Mouse (Mus musculus) CH12.LX (cell line): ENCODE results near the gene Ankzf1. TPM values are rescaled to one million over a fixed set of nuclear protein-coding genes. Genes with fewer than 3 reads are reported as not detected.

Experiments used
- DNase-seq: peaks from one replicate; pipeline ENCODE4 v3.0.0-alpha.2; 2013; ENCODE audit errors: extremely low read depth
- H3K27ac ChIP-seq: 2 replicates; pipeline ENCODE4 v1.5.1; 2012; ENCODE audit warnings: low read depth, mild to moderate bottlenecking, control low read depth, moderate library complexity; ENCODE audit not compliant: insufficient read depth
- H3K27me3 ChIP-seq: replicated peaks from 2 replicates; pipeline ENCODE3; 2012; ENCODE audit warnings: inconsistent platforms
- H3K36me3 ChIP-seq, 2 experiments: replicated peaks in 1 of 2; 2 replicates each; pipeline versions ENCODE3 to v1.6.1; 2012; ENCODE audit warnings: inconsistent platforms in 1 of 2, low read length in 1 of 2, mild to moderate bottlenecking in 1 of 2, mixed read lengths in 1 of 2, moderate library complexity in 1 of 2; ENCODE audit not compliant: control insufficient read depth in 1 of 2, insufficient read depth in 1 of 2
- H3K4me1 ChIP-seq, 2 experiments: 2 replicates each; pipeline ENCODE4 v1.6.1; 2012; ENCODE audit warnings: inconsistent platforms in 1 of 2, moderate library complexity in 1 of 2; ENCODE audit not compliant: insufficient read depth in 2 of 2, control insufficient read depth in 1 of 2
- H3K4me2 ChIP-seq: 2 replicates; pipeline ENCODE4 v1.6.1; 2012; ENCODE audit warnings: low read depth, mild to moderate bottlenecking, control low read depth; ENCODE audit not compliant: poor library complexity, insufficient read depth, severe bottlenecking
- H3K4me3 ChIP-seq, 3 experiments: fragments of 150-350 bp in 1 of 3; sonication (generic) in 1 of 3; replicated peaks in 1 of 3; 2 replicates each; pipeline versions ENCODE3 to v1.5.1; 2011 to 2012; ENCODE audit warnings: low read depth in 2 of 3, low read length in 2 of 3, mild to moderate bottlenecking in 2 of 3, moderate library complexity in 2 of 3, control low read depth in 1 of 3, improper control_type of control experiment in 1 of 3, inconsistent platforms in 1 of 3, mixed read lengths in 1 of 3; ENCODE audit not compliant: poor library complexity in 1 of 3
- H3K79me2 ChIP-seq: replicated peaks from 2 replicates; pipeline ENCODE4 v1.6.1; 2012; ENCODE audit warnings: mild to moderate bottlenecking, moderate library complexity; ENCODE audit not compliant: control insufficient read depth, poor library complexity, insufficient read depth, severe bottlenecking; ENCODE audit errors: extremely low read depth
- H3K9ac ChIP-seq: 2 replicates; pipeline ENCODE4 v1.6.1; 2012; ENCODE audit warnings: low read depth, mild to moderate bottlenecking, control low read depth, moderate library complexity; ENCODE audit not compliant: insufficient read depth
- H3K9me3 ChIP-seq: replicated peaks from 2 replicates; pipeline ENCODE3; 2012; ENCODE audit warnings: low read length, inconsistent platforms, mixed read lengths
- BHLHE40 ChIP-seq: IDR thresholded peaks from 2 replicates; pipeline ENCODE4 v1.6.1; 2011; ENCODE audit warnings: mild to moderate bottlenecking, low read depth, low read length, improper control_type of control experiment
- CHD1 ChIP-seq: IDR thresholded peaks from 2 replicates; pipeline ENCODE4 v1.6.1; 2012; ENCODE audit warnings: low read depth, low read length, improper control_type of control experiment, inconsistent platforms
- CHD2 ChIP-seq: IDR thresholded peaks from 2 replicates; pipeline ENCODE4 v1.6.1; 2011; ENCODE audit warnings: low read length, improper control_type of control experiment
- CTCF ChIP-seq, 2 experiments: IDR thresholded peaks in 1 of 2; conservative IDR thresholded peaks in 1 of 2; 2 replicates each; pipeline ENCODE4 v1.5.1; 2011 to 2012; ENCODE audit warnings: low read depth in 2 of 2, low read length in 2 of 2, improper control_type of control experiment in 1 of 2, inconsistent platforms in 1 of 2, mild to moderate bottlenecking in 1 of 2, moderate library complexity in 1 of 2
- E2F4 ChIP-seq: IDR thresholded peaks from 2 replicates; pipeline ENCODE4 v1.6.1; 2011; ENCODE audit warnings: low read depth, low read length, improper control_type of control experiment; ENCODE audit not compliant: insufficient replicate concordance
- ELF1 ChIP-seq: IDR thresholded peaks from 2 replicates; pipeline ENCODE4 v1.6.1; 2014; ENCODE audit warnings: low read depth, mild to moderate bottlenecking, inconsistent platforms, low read length, improper control_type of control experiment
- EP300 ChIP-seq: IDR thresholded peaks from 2 replicates; pipeline ENCODE4 v1.6.1; 2011; ENCODE audit warnings: low read length, improper control_type of control experiment
- ETS1 ChIP-seq: conservative IDR thresholded peaks from 2 replicates; pipeline ENCODE4 v1.6.1; 2012; ENCODE audit warnings: low read depth, mild to moderate bottlenecking, inconsistent platforms, low read length, improper control_type of control experiment, moderate library complexity
- GABPA ChIP-seq: IDR thresholded peaks from 2 replicates; pipeline ENCODE4 v1.6.1; 2012; ENCODE audit warnings: low read depth, low read length, improper control_type of control experiment, inconsistent platforms; ENCODE audit not compliant: insufficient replicate concordance
- HCFC1 ChIP-seq: IDR thresholded peaks from 2 replicates; pipeline ENCODE4 v1.6.1; 2012; ENCODE audit warnings: low read depth, mild to moderate bottlenecking, inconsistent platforms, low read length, improper control_type of control experiment
- IRF4 ChIP-seq: IDR thresholded peaks from 2 replicates; pipeline ENCODE4 v1.6.1; 2014; ENCODE audit warnings: low read depth, mild to moderate bottlenecking, inconsistent platforms, low read length, improper control_type of control experiment
- JUN ChIP-seq: IDR thresholded peaks from 2 replicates; pipeline ENCODE4 v1.6.1; 2011; ENCODE audit warnings: low read depth, mild to moderate bottlenecking, low read length, improper control_type of control experiment, moderate library complexity; ENCODE audit not compliant: insufficient read depth
- JUND ChIP-seq: conservative IDR thresholded peaks from 2 replicates; pipeline ENCODE4 v1.6.1; 2011; ENCODE audit warnings: low read depth, low read length, improper control_type of control experiment
- KAT2A ChIP-seq: IDR thresholded peaks from 2 replicates; pipeline ENCODE4 v1.6.1; 2012; ENCODE audit warnings: low read length, improper control_type of control experiment, inconsistent platforms; ENCODE audit not compliant: insufficient replicate concordance
- MAFK ChIP-seq: IDR thresholded peaks from 2 replicates; pipeline ENCODE4 v1.6.1; 2011; ENCODE audit warnings: low read length, improper control_type of control experiment; ENCODE audit not compliant: insufficient replicate concordance
- MAX ChIP-seq: IDR thresholded peaks from 2 replicates; pipeline ENCODE4 v1.6.1; 2011; ENCODE audit warnings: low read length, improper control_type of control experiment
- MAZ ChIP-seq: IDR thresholded peaks from 2 replicates; pipeline ENCODE4 v1.6.1; 2012; ENCODE audit warnings: low read depth, mild to moderate bottlenecking, inconsistent platforms, low read length, improper control_type of control experiment, moderate library complexity
- MEF2A ChIP-seq: IDR thresholded peaks from 2 replicates; pipeline ENCODE4 v1.6.1; 2014; ENCODE audit warnings: low read depth, mild to moderate bottlenecking, inconsistent platforms, low read length, improper control_type of control experiment, borderline replicate concordance
- MXI1 ChIP-seq: IDR thresholded peaks from 2 replicates; pipeline ENCODE4 v1.6.1; 2011; ENCODE audit warnings: mild to moderate bottlenecking, low read depth, low read length, improper control_type of control experiment
- MYC ChIP-seq: IDR thresholded peaks from 2 replicates; pipeline ENCODE4 v1.6.1; 2011; ENCODE audit warnings: low read depth, mild to moderate bottlenecking, improper control_type of control experiment, low read length
- NELFE ChIP-seq: IDR thresholded peaks from 2 replicates; pipeline ENCODE4 v1.6.1; 2011; ENCODE audit warnings: low read depth, low read length, improper control_type of control experiment
- NRF1 ChIP-seq: IDR thresholded peaks from 2 replicates; pipeline ENCODE4 v1.6.1; 2014; ENCODE audit warnings: low read depth, mild to moderate bottlenecking, inconsistent platforms, low read length, improper control_type of control experiment, moderate library complexity
- PAX5 ChIP-seq: IDR thresholded peaks from 2 replicates; pipeline ENCODE4 v1.6.1; 2012; ENCODE audit warnings: low read length, inconsistent platforms, mixed read lengths
- POLR2A ChIP-seq: IDR thresholded peaks from 2 replicates; pipeline ENCODE4 v1.6.1; 2011; ENCODE audit warnings: low read depth, mild to moderate bottlenecking, improper control_type of control experiment, low read length
- POLR2AphosphoS2 ChIP-seq: IDR thresholded peaks from 2 replicates; pipeline ENCODE4 v1.6.1; 2011; ENCODE audit warnings: low read depth, low read length, improper control_type of control experiment
- RAD21 ChIP-seq: IDR thresholded peaks from 2 replicates; pipeline ENCODE4 v1.6.1; 2011; ENCODE audit warnings: low read depth, mild to moderate bottlenecking, low read length, improper control_type of control experiment, moderate library complexity
- RCOR1 ChIP-seq: conservative IDR thresholded peaks from 2 replicates; pipeline ENCODE4 v1.6.1; 2012; ENCODE audit warnings: low read depth, mild to moderate bottlenecking, inconsistent platforms, low read length, improper control_type of control experiment
- SIN3A ChIP-seq: IDR thresholded peaks from 2 replicates; pipeline ENCODE4 v1.6.1; 2012; ENCODE audit warnings: low read length, improper control_type of control experiment, inconsistent platforms
- SMC3 ChIP-seq: IDR thresholded peaks from 2 replicates; pipeline ENCODE4 v1.6.1; 2011; ENCODE audit warnings: low read depth, low read length, improper control_type of control experiment
- TBP ChIP-seq: conservative IDR thresholded peaks from 2 replicates; pipeline ENCODE4 v1.6.1; 2011; ENCODE audit warnings: low read depth, low read length, improper control_type of control experiment
- TCF12 ChIP-seq: IDR thresholded peaks from 2 replicates; pipeline ENCODE4 v1.6.1; 2014; ENCODE audit warnings: low read depth, mild to moderate bottlenecking, inconsistent platforms, low read length, improper control_type of control experiment
- UBTF ChIP-seq: IDR thresholded peaks from 2 replicates; pipeline ENCODE4 v1.6.1; 2012; ENCODE audit warnings: low read depth, mild to moderate bottlenecking, inconsistent platforms, low read length, improper control_type of control experiment, moderate library complexity
- USF1 ChIP-seq: IDR thresholded peaks from 2 replicates; pipeline ENCODE4 v1.6.1; 2014; ENCODE audit warnings: low read depth, mild to moderate bottlenecking, inconsistent platforms, low read length, improper control_type of control experiment
- USF2 ChIP-seq: conservative IDR thresholded peaks from 2 replicates; pipeline ENCODE4 v1.6.1; 2011; ENCODE audit warnings: low read depth, low read length, improper control_type of control experiment
- ZC3H11A ChIP-seq: IDR thresholded peaks from 2 replicates; pipeline ENCODE4 v1.6.1; 2012; ENCODE audit warnings: low read depth, mild to moderate bottlenecking, inconsistent platforms, low read length, improper control_type of control experiment
- ZKSCAN1 ChIP-seq: IDR thresholded peaks from 2 replicates; pipeline ENCODE4 v1.6.1; 2012; ENCODE audit warnings: low read depth, inconsistent platforms, low read length, improper control_type of control experiment, borderline replicate concordance
- ZMIZ1 ChIP-seq: IDR thresholded peaks from 2 replicates; pipeline ENCODE4 v1.6.1; 2012; ENCODE audit warnings: low read depth, mild to moderate bottlenecking, inconsistent platforms, low read length, improper control_type of control experiment
- ZNF384 ChIP-seq: IDR thresholded peaks from 2 replicates; pipeline ENCODE4 v1.6.1; 2012; ENCODE audit warnings: low read depth, low read length, improper control_type of control experiment, inconsistent platforms
- dilution Hi-C: fragments of 300-500 bp; cut with MboI; formaldehyde crosslinking; loops from 2 replicates; pipeline ENCODE4 v1.14.3; 2020; ENCODE audit warnings: low sequenced_read_pairs; ENCODE audit not compliant: extremely low pct_unique_long_range_greater_than_20kb, extremely low pct_ligation_motif_present
- in situ Hi-C: fragments of 300-500 bp; cut with MboI; formaldehyde crosslinking; loops from 3 replicates; pipeline ENCODE4 v1.14.3; 2019; ENCODE audit warnings: low sequenced_read_pairs, low pct_ligation_motif_present, low pct_unique_long_range_greater_than_20kb, mixed read lengths
- polyA plus RNA-seq: library from polyadenylated mRNA; unstranded; fragments of >175 nt; gene quantifications from 2 replicates; pipeline ENCODE4 v1.2.1, GENCODE M21; 2012; ENCODE audit warnings: low read depth; ENCODE audit not compliant: insufficient read length
- total RNA-seq, 2 experiments: library from RNA; depleted of rRNA; stranded (reverse); fragments of 300-350 nt in 1 of 2; fragments of >200 nt in 1 of 2; gene quantifications; 2 replicates each; pipeline ENCODE4 v1.2.3; 2012 to 2014

The Ankzf1 gene
- total RNA-seq (2012; rRNA removed) (13.2 and 19.6 TPM in 2 replicates), total RNA-seq (2014; rRNA removed) (20.4 and 21.1 TPM in 2 replicates), polyA plus RNA-seq (13.3 TPM in 2 replicates)

GRCm38 (mm10) chr1:75191622-75192402 lies at the start of gene Ankzf1, which contains the start of gene Atg9a:
Ankzf1 (plus strand) TSS chr1:75192151.
Atg9a (minus strand) TSS chr1:75192196.
- Histone ChIP-seq H3K36me3 (peaks cover 18 to 54% of the 10 kb centered on the region in 2 experiments), H3K4me3 (peak within 1 kb of the TSS; percentile 89 to 98 (median 97)), H3K4me1 (peaks cover 10 to 38% of the 10 kb centered on the region in 2 experiments), H3K4me2 (peak within 1 kb of the TSS; percentile 86), H3K9me3 (no peaks in the 10 kb centered on the region), H3K79me2 (no peaks in the 10 kb centered on the region), H3K27me3 (no peaks in the 10 kb centered on the region), H3K9ac (peak within 1 kb of the TSS; percentile 90), H3K27ac (peak within 1 kb of the TSS; percentile 93)
- in situ Hi-C loops (no loop called here), dilution Hi-C loops (no loop called here)
- TF ChIP-seq USF2 (no peak), JUND (no peak), MAFK (no peak), GABPA (no peak; the same call in 1 of the 2 replicates), ETS1 (no peak), E2F4 (no peak), ZNF384 (no peak), USF1 (no peak), RAD21 (no peak), POLR2AphosphoS2 (peak; percentile 72), MAZ (peak; percentile 68; the same call in 1 of the 2 replicates), MXI1 (peak; percentile 92), TBP (peak; percentile 44; the same call in 1 of the 2 replicates), TCF12 (peak; percentile 51), SMC3 (no peak), ZC3H11A (no peak), MEF2A (peak; percentile 52; the same call in 1 of the 2 replicates), POLR2A (peak; percentile 63; the same call in 1 of the 2 replicates), MAX (0 out of 2 replicates have a peak, but pooled peaks have one; percentile 38), NELFE (peak; percentile 78), MYC (peak; percentile 75; the same call in 1 of the 2 replicates), ZMIZ1 (peak; percentile 69; the same call in 1 of the 2 replicates), BHLHE40 (no peak), CHD1 (no peak), KAT2A (peak; percentile 51; the same call in 1 of the 2 replicates), PAX5 (no peak), NRF1 (peak; percentile 62), RCOR1 (no peak), EP300 (no peak), HCFC1 (peak; percentile 78), CTCF (conservative IDR thresholded peaks at IDR 0.05 in 1 of 2, IDR thresholded peaks at IDR 0.05 in 1 of 2; ENCODE audit: low read depth in 2 of 2, low read length in 2 of 2) (no peak; a peak in 1 of 4 replicates), UBTF (no peak), ZKSCAN1 (no peak), ELF1 (peak; percentile 67; the same call in 1 of the 2 replicates), JUN (no peak), IRF4 (0 out of 2 replicates have a peak, but pooled peaks have one; percentile 7), SIN3A (peak; percentile 90), CHD2 (peak; percentile 86)
- DNase-seq: peak; percentile 98
